9 mouse cellular contexts compared by ENCODE assay signal in genomic region chr7:16617045-16617444, GRCm38 (mm10). TPM values are rescaled to one million over a fixed set of nuclear protein-coding genes. Genes with fewer than 3 reads are reported as not detected.
A peak's percentile ranks its signal among the peaks of the same experiment; 100 is the strongest.
DNase-seq lines count a peak whose midpoint lies in the region; ATAC-seq and TF ChIP-seq lines count a peak whose summit lies in the region.
"Had no signal": no experiment of that assay in that cellular context is flagged by ENCODE, and none has a peak within 500 bp of the region (broad histone marks: within the 10 kb centered on the region; RNA-seq: fewer than 3 reads in every experiment).

No protein-coding gene starts in this region.

- no peak for ATAC-seq in G1E (ENCODE audit: extremely low read depth, insufficient number of reproducible peaks, low FRiP score, poor library complexity, severe bottlenecking)
- ATAC-seq in limb, embryonic 11.5 days (ENCODE audit: insufficient number of reproducible peaks, low FRiP score, low TSS enrichment, low read depth), result no peak

- H3K27me3 ChIP-seq in G1E (ENCODE audit: insufficient read depth, low read length), result peaks cover 38% of the 10 kb centered on the region
- H3K27me3 ChIP-seq in limb, embryonic 11.5 days (ENCODE audit: control insufficient read depth, insufficient read depth, low read length), result no peaks in the 10 kb centered on the region

- no peak overlapping the region for H3K27ac ChIP-seq in limb, embryonic 11.5 days (replicated peaks; ENCODE audit: low read depth, low read length)

- peaks cover 32% of the 10 kb centered on the region for H3K4me1 ChIP-seq in G1E (ENCODE audit: insufficient read depth, low read depth, low read length)
- H3K4me1 ChIP-seq in limb, embryonic 11.5 days (ENCODE audit: control insufficient read depth, insufficient read depth, low read length), result peaks cover 23% of the 10 kb centered on the region

- peak; percentile 69 for DNase-seq in layer of hippocampus, adult 11-12 months (ENCODE audit: low spot score)
- no peak for DNase-seq in layer of hippocampus, adult 9-11 months
- no peak for DNase-seq in G1E (ENCODE audit: low spot score)
- peak; percentile 57 for DNase-seq in adrenal gland, postnatal 25 days
- peak; percentile 59 for DNase-seq in gastrocnemius, postnatal 10 days
- peak; percentile 80 for DNase-seq in limb, embryonic 11.5 days (ENCODE audit: low spot score)
- peak; percentile 69 for DNase-seq in right cerebral cortex, postnatal 4 days

- peak; percentile 48 for TF ChIP-seq CTCF in G1E (IDR thresholded peaks at IDR 0.05; ENCODE audit: low read depth, low read length)

- no peak overlapping the region for H3K4me2 ChIP-seq in limb, embryonic 11.5 days (ENCODE audit: low read depth, severe bottlenecking)

- H3K4me3 ChIP-seq in G1E (ENCODE audit: low read depth, low read length), result no peak overlapping the region
- no peak overlapping the region for H3K4me3 ChIP-seq in limb, embryonic 11.5 days (ENCODE audit: low read depth, low read length)

- peaks cover 9% of the 10 kb centered on the region for H3K36me3 ChIP-seq in G1E (replicated peaks)
- H3K36me3 ChIP-seq in limb, embryonic 11.5 days (ENCODE audit: control insufficient read depth, insufficient read depth, low read length), result no peaks in the 10 kb centered on the region

- 24% methylated on average over 2 of the region's 2 CpGs for WGBS in limb, embryonic 11.5 days

- no peaks in the 10 kb centered on the region for H3K9me3 ChIP-seq in G1E (replicated peaks)
- no peaks in the 10 kb centered on the region for H3K9me3 ChIP-seq in limb, embryonic 11.5 days (ENCODE audit: control insufficient read depth, low read length)

- no peak overlapping the region for H3K9ac ChIP-seq in limb, embryonic 11.5 days (ENCODE audit: low read length)

RNA-seq across cellular contexts. Expression of gene Arhgap35, which starts 2.3 kb away (rescaled TPM):
- total RNA-seq in G1E (2014; fragmentation: Nextera tagmentation), result 12.2 and 14.4 TPM in 2 replicates
- total RNA-seq in G1E (2017), result 7.0 and 8.0 TPM in 2 replicates
- polyA plus RNA-seq in G1E (2012), result 2.3 and 3.5 TPM in 2 replicates
- 74.8 and 76.1 TPM in 2 replicates for total RNA-seq in adrenal gland, postnatal 25 days (2021)
- total RNA-seq in gastrocnemius, postnatal 10 days (2021), result 10 to 100 TPM; 30.5 to 36.6 TPM
- polyA plus RNA-seq in limb, embryonic 11.5 days (2014; fragmentation: Nextera tagmentation; extraction: Ambion mirVana), result 31.0 and 36.5 TPM in 2 replicates

RNA-seq across cellular contexts. Expression of gene Ceacam15, which starts 58.5 kb away (rescaled TPM):
- total RNA-seq in G1E (2014; fragmentation: Nextera tagmentation), result not detected in 2 replicates
- total RNA-seq in G1E (2017), result 0.27 TPM in 1 of 2 replicates, not detected in the other
- polyA plus RNA-seq in G1E (2012), result not detected in 2 replicates
- not detected in 2 replicates for total RNA-seq in adrenal gland, postnatal 25 days (2021)
- total RNA-seq in gastrocnemius, postnatal 10 days (2021), result not detected
- not detected in 2 replicates for polyA plus RNA-seq in limb, embryonic 11.5 days (2014; fragmentation: Nextera tagmentation; extraction: Ambion mirVana)
- polyA plus RNA-seq: liver, embryonic 16.5 days; stomach, embryonic 16.5 days had no signal

Comparison
In these comparisons a context has a peak if more than half of its experiments do, and no peak if none do; other contexts are left out.
1. DNase-seq: peak in layer of hippocampus, adult 11-12 months (single experiment), adrenal gland, postnatal 25 days (single experiment), gastrocnemius, postnatal 10 days (single experiment), limb, embryonic 11.5 days (single experiment) and right cerebral cortex, postnatal 4 days (single experiment); none in layer of hippocampus, adult 9-11 months (single experiment) and G1E (single experiment).